Mouse (Mus musculus) cortical plate, adult 2 months (tissue): ENCODE data around the gene Ptpn13.

Source experiments
- CTCF ChIP-seq: fragments of 200-500 bp; IDR thresholded peaks from 2 replicates; pipeline ENCODE4 v1.5.1; 2011; ENCODE audit warnings: mild to moderate bottlenecking, control low read depth, low read length; ENCODE audit not compliant: insufficient read depth; ENCODE audit errors: extremely low read depth
- POLR2A ChIP-seq: fragments of 200-500 bp; IDR thresholded peaks from 2 replicates; pipeline ENCODE4 v1.6.1; 2011; ENCODE audit warnings: mild to moderate bottlenecking, low read length, control low read depth; ENCODE audit not compliant: insufficient read depth; ENCODE audit errors: extremely low read depth

- TF ChIP-seq POLR2A (no peak), CTCF (no peak)
These were observed 115.6 kb downstream of the Ptpn13 start for GRCm38 (mm10) chr5:103540612-103541011.
